Mouse (Mus musculus) cerebellum, adult (tissue): ENCODE measurements around the gene Uevld.
"Not testable (repeated sequence)": the region's sequence is repeated elsewhere in the genome, so short reads cannot be mapped to it uniquely, and the experiment has no call there.

Source experiments
- ATAC-seq: cut with Nextera tagmentation; 2 replicates; pipeline ENCODE4 v1.9.2; 2017; ENCODE audit warnings: mild to moderate bottlenecking, moderate library complexity, mixed read lengths; ENCODE audit not compliant: insufficient number of reproducible peaks, low FRiP score, low TSS enrichment

Gene Uevld

DNA sequence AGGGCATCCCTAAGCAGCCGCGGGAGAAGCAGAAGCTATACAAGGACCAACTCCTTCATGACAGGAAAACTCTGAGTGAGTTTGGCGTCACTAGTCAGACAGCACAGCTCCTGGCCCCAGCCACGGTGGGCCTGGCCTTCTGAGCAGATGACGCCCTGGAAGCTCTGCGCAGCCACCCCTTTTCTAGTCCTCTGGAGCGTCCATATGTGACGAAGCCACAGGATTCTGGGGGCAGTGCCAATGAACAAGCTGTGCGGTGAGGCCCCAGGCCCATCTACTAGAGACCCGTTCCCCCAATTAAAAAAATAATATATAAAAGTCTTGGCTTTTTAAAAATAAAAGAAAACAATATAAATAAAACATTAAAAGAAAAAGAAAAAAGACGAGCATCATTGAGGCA, 17.1 kb upstream of the Uevld start:
- ATAC-seq = no peak

DNA sequence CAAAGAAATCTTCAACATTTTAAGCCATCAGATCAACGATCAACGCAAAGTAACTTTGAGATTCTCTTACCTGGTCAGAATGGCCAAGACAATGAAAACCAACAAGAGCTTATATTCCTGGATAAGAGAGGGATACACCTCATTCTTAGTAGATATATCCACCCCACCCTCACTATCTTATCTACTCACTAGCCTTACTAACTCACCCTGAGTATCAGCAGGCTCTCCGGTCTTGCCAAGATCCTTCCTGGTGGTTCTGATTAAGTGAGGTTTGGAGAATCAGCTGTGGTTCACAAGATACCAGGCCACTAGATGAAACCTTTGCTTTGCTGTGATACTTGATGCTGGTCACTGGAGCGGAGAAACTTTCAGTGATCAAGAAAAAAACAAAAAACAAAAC, 16.3 kb upstream of the Uevld start:
- ATAC-seq = no peak

DNA sequence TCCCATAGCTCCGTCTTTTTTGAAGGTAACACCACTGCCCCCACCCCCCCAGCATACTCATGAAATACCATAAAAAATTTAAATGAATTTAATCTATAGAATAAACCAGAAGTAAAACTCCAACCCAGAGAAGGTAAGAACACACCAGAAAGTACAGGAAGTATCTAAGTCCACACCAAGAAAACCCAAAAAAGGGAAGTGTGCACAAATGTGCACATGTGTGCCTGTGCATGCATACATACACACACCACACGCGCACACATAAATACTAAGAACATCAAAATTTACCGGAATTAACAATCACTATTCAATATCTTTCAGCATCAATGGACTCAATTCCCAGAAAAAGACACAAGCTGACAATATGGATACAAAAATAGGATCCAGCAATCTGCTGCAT, 11.6 kb upstream of the Uevld start:
- ATAC-seq = no peak

DNA sequence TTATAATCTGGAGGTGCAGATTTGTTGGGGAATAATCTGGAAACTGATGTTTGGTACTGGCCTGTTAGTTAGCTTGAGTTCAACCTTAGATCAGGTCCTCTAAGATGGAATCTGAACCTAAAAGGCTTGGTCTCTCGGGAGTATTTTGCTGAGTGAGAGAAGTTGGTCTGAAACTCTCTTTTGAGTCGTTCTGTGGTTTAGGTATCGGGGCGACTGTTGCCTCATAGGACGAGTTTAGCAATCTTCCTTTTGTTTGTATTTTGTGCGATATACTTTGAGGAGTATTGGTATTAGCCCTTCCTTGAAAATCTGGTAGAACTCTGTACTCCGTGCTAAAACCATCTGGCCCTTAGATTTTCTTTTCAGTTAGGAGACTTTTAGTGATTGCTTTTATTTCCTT, 5.7 kb upstream of the Uevld start:
- no peak for ATAC-seq

DNA sequence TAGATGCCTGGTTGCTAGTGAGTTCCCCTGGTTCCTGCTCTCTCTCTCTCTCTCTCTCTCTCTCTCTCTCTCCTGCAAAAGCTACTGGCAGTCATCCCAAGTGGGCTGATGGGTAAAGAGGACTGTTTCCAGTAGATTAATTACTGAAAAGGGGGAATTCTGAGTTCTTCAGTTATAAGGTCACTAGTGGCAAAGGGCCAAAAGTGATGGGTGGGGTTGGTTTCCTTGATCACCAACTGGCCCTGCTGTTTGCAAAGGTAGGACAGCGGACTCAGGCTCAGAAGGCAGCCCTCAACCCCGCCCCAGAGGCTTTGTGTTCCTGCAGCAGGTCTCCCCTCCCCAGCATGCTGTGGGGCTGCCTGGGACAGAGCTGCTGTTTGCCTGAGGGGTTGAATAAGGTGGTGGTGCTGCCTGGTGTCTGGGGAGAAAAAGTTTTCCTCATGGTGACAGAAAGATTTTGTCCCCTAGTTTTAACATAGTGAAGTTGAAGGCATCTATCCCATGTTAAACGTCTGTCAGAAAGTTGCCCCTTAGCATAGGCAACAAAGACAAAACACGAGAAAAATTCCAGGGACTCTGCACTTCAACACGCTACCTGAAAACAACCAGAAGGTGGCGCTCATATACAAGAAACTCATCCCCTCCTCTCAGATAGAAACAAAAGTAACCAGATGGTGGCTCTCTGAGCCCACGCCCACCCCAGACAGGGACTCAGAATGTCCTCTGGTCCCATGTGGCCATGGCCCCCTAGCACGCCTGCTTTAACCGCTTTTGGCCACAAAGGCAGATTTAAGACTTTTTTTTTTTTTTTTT, 4.7 kb upstream of the Uevld start:
- peak; percentile 49; the same call in 1 of the 2 replicates for ATAC-seq

DNA sequence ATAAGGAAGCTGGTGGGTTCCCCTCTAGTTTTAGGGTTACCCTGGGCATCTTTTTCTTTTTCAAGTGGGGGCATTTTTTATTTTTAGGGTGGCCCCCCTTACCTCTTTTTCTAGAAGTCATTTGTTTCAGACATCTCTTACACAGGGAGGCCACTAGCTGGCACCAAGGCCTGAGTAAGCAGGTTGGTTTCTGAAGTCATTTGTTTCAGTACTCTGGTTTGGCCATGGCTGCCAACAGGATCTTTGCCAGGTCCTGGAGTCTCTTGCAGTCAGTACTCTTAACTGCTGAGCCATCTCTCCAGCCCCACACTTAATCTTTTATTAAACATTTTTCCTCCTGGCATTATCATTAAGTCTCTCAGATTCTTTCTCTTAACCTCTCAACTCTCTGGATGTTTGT, 3.8 kb upstream of the Uevld start:
- no peak for ATAC-seq

DNA sequence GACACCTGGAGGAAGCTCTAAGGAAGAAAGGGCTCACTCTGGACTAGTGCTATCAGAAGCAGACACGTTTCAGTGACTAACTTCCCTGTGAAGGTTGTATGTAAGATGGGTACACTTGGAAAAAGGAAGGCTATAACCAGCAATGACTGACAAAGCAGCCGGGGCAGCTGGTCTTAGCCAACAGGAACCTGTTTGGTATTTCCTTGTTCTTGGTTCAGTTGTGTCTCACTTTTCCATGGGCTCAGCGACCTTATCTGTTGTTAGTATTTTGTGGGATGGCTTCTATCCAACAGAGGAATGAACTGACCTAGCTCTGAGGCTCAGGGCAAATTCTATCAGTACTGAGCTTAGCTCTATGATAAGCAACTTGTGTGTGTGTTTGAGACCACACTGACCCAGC, 2.7 kb upstream of the Uevld start:
- no peak for ATAC-seq

DNA sequence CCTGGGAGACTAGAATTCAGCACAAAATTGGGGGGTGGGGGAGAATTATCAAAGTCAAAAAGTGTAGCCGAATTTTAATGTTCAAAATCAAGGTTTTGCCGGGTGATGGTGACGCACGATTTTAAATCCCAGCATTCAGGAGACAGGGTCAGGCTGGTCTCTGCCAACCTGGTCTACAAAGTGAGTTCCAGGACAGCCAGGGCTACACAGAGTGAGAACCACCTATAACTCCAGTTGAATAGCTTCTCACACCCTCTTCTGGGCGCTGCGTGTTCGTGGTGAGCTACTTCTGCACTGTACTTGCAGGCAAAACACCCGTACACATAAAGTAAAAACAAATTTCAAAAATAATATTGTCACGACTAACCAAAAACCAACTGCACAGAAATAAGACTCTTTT, 526 bp upstream of the Uevld start:
- no peak for ATAC-seq

DNA sequence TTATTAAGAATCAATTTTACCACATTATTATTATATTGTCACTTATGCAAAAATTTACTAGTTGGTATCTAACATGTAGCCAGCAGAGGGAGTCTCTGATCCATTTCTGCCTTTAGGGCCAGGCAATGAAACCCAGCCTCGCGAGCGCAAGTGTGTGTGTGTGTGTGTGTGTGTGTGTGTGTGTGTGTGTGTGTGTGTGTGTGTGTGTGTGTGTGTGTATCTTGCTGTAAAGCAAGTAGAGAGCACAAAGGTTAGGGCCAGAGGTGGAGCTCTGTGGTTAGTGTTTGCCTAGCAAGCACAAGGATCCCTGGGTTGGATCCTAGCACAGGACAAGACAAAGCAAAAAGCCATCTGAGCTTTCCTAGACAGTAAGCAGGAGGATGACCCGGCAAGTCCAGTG, 22.5 kb downstream of the Uevld start:
- ATAC-seq = no peak

DNA sequence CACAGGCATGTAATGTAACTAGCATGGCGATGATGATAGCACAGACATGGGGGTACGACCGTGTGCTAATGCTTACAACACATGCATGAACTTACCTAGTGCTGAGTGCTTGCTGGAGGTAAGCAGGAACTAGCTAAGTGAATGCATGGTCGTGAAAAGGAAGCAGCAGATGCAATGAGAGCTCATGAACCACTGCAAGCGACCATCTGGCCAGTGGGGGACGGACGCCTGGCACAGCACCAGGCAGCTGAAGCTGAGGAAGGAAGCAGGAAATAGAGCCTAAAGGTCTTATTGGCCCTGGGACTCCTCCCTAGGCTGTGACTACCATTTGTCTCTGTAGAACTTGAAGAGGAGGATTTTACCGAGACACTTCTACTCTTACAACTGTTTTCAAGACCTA, 23.5 kb downstream of the Uevld start:
- ATAC-seq = no peak

DNA sequence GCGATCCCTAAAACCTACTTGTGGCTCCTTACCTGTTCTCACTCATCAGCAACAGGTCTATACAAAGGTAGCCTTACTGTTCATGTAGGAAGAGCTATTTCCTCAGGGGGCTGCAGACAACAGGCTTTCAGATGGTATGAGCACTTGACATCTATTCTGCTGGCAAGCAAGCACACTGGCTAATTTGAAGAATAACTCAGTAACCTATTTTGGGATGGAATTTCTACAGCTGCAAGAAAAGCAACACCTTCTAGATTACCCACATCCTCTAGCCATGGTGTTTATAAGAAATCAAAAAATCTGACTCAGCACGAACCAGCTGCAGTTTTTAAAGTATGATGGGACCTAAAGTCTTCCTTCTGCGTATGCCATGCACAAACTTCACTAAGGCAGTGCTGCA, 27.0 kb downstream of the Uevld start:
- ATAC-seq = no peak

DNA sequence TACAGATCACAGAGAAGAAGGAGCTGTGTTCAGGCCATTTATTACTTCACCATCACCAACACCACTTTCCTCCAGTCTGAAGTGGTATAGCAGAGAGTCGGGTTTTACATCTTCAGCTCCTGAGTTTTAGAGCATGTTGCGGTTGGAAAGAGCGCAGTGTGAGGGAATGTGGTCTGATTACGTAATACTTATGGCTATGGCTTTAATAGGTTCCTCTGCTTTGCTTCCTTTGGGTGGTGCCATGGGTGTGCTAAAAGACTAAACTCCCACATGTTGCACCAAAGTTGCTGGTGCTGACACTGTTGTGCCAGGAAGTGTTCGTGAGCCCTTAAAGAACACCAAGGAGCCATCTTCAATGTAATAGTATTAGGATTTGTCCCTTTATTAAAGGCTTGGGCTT, 30.0 kb downstream of the Uevld start:
- ATAC-seq = no peak

DNA sequence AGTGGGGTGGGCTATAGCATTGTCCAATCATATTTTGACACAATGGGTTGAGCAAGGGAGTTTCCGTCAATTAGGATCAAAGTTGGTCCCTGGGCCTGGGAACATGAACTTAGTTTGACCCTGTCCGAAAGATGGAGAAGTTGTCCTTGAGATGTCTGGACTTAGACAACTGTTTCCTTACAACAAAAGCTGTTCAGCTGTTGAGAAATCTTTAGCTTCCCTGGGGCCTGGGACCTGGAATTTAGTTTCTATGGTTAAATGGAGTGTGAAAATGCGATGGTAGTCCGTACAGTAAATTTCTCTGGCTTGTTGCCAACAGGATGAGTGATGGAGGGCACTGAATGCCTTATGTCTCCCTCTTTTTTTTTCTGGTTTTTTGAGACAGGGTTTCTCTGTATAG, 36.3 kb downstream of the Uevld start:
- ATAC-seq = no peak

DNA sequence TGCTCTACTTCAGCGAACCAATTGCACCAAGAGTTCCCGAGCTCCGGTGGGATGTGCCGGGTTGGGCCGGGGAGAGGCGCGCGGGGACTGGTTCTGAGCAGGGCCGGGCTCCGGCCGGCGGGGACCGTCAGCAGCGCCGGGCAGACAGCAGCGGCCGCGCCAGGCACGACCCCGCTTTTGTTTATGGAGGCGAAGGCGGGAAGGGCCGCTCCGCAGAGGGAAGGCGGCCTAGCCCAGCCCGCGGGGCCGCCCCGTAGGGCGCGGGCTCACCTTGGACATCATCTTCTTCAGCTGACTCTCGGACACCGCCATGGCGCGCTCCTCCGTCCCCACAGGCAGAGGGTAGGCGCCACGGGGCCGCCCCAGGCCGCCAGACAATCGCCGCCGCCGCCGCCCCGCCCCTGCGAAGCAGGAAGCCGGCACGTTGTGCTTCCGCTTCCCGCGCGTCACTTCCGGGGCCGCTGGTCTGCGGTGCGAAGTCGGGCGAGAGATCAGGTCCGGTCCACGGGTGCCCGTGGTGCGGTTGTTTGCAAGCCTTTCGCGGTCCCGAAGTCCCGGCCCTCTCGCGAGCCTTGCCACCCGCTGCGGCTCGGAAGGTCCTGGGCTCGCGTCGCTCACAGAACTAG, 38.7 kb downstream of the Uevld start, which contains the start of gene Tsg101:
Tsg101 (minus strand) TSS at position 419 of the 626 bp plus-strand sequence.
- peak; percentile 93 for ATAC-seq

DNA sequence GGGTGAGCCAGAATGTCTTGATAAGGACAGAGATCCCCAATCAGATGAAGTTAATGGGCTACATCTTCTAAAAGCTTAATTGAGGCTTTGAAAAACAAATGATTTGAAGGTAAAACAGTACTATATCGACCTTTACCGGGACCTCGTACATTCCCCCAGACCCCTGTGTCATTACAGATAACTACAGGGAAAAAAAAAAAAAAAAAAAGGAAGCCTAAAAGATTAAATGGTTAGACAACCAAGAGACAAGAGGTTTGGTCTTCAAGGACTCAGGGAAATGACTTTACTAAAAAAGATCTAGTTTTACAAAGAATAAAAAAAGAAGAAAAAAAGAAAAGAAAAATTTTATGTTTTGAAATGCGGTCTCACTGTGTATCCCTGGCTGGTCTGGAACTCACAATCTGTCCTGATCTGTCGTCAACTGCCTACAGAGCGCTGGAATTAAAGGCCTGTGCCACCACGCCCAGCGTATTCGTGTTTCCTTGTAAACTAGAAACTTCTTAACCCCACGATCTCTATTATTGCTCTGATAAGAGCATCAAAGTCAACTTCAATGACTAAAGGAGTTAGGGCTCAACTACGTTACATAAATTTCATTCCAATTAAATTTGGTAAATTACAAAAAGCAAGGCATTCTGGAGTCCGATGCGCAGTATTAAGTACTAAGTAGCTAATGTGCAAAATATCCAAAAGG, 39.5 kb downstream of the Uevld start:
- no peak for ATAC-seq

DNA sequence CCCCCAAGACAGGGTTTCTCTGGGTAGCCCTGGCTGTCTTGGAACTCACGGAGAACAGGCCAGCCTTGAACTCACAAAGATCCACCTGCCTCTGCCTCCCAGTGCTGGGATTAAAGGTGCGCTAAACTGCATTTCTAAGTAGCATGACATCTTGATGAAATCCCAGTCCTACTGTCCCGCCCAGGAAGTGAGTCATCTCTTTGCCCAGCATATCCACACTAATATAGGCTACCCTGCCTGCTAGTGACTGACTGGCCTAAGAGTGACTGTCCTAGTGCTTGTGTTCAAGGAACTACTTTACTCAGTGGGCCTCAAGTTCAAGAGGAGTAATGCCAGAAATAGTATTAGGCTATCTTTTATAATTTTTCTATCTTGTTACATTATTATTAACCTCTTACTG, 42.0 kb downstream of the Uevld start:
- ATAC-seq = no peak

DNA sequence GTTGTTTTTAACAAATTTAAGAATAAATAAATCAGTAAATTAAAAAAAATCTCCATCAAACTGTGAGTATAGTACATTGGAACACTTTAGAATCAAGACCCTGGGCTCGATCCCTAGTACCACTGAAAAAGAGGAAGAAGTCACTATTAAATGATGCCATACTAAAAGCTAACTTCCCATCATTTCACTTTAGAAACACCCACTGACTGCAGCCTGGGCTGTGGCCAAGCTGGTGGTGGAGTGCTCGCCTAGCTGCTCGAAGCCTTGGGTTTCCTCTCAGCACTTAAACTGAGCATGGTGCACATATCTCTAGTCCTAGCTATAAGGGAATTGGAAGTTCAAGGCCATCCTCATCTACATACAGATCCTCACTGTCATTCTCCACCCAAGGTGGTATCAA, 47.1 kb downstream of the Uevld start:
- ATAC-seq = no peak

DNA sequence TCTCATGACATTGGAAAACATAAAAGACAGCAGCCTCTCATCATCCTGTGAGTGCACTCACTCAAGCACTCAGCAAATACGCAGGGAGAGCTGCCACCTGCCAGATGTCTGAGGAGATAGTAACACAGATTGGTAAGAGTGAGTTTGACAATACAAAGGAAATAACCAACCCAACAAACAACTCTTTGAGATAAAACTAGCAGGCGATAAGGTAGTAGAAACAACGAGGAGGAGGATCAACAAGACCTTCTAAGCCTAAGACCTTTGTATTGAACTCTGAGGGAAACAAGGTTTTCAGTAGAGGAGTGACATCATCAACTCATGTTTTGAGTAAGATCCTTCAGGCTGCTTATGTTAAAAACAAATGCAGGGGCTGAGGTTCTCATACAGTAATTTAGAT, 59.0 kb downstream of the Uevld start:
- no peak for ATAC-seq

DNA sequence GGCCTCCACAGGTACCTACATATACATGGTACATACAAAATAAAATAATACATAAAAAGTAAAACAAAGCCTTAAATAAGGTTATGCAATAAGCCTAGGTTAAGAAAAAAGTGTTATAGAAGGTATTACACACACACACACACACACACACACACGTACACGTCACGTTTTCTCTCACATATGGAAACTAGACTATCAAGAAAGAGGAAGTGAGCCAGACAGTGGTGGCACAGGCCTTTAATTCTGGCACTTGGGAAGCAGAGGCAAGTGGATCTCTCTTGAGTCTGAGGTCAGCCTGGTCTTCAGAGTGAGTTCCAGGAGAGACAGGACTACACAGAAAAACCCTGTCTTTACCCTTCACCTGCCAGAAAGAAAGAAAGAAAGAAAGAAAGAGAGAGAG, 62.8 kb downstream of the Uevld start:
- no peak for ATAC-seq

DNA sequence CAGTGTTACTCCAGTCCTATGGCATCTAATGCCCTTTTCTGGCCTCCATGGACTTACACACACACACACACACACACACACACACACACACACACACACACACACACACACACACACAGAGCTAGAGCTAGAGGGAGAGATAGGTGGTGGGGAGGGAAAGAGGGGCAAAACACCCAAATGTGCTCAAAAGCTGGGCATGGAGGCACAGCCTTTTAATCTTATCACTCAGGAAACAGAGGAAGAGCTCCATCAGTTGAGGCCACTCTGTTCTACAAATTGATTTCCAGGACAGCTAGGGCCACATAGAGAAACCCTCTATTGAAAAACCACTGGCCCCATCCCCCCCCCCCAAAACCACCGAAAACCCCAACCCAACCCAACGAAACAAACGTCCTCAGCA, 75.0 kb downstream of the Uevld start:
- no peak for ATAC-seq

DNA sequence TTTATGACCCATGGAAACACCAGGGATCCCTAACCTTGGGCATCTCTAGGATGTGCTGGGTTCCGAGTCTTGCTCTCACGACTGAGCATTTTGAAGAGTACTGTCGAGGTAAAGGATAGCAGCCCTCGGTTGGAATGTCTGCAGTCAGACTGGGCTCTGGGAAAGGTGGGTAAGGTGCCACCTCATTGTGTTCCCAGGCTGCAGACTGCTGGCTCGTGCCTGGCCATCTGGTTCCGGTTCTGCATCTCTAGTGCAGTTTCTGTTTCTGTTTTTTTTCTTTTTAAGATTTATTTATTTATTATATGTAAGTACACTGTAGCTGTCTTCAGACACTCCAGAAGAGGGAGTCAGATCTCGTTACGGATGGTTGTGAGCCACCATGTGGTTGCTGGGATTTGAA, 76.4 kb downstream of the Uevld start:
- ATAC-seq = not testable (repeated sequence)

DNA sequence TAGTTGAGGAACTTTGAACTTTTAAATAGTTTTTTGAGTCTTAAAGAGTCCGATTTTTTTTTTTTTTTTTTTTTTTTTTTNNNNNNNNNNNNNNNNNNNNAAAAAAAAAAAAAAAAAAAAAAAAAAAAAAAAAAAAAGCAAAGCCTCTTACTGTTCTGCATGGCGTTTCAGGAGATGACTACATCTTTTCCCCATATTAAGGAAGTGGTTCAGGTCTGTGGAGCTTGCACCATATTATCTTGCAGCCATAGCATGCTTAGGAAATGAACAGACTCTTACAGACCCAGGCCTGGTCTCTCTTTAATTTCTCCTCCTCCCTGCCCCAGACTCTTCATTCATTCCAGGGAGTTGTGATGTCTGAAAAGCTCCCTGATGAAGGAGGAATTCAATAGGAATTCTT, 77.3 kb downstream of the Uevld start:
- ATAC-seq = no peak
